In the genomic region with DNA sequence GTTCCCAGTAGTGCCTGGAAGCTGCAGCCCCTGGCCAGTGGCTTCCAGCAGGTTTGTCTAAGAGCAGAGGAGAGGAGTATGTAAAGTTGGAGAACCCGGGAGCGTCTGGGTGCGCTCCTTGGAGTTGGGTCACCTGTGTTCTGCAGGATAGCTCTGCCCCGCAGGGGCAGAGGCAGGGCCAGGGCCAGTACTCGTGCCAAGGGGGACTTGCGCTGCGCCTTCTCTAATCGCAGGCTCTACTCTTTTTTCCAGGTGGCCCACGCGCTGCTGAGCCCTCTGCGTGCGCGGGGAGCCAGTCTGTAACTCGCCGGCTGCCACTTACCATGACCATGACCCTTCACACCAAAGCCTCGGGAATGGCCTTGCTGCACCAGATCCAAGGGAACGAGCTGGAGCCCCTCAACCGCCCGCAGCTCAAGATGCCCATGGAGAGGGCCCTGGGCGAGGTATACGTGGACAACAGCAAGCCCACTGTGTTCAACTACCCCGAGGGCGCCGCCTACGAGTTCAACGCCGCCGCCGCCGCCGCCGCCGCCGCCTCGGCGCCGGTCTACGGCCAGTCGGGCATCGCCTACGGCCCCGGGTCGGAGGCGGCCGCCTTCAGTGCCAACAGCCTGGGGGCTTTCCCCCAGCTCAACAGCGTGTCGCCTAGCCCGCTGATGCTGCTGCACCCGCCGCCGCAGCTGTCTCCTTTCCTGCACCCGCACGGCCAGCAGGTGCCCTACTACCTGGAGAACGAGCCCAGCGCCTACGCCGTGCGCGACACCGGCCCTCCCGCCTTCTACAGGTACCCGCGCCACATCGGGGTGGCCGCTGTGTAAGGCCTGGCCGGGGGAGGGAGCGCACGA, we compare ENCODE assay signal across 8 mouse cellular contexts.
DNase-seq lines count a peak whose midpoint lies in the region; ATAC-seq and TF ChIP-seq lines count a peak whose summit lies in the region.

No protein-coding gene starts in this region.

- no peaks in the 10 kb centered on the region for H3K36me3 ChIP-seq in lung, embryonic 14.5 days (ENCODE audit: insufficient read depth)
- no peaks in the 10 kb centered on the region for H3K36me3 ChIP-seq in forebrain, embryonic 16.5 days (ENCODE audit: control insufficient read depth, insufficient read depth)
- no peaks in the 10 kb centered on the region for H3K36me3 ChIP-seq in midbrain, embryonic 15.5 days (replicated peaks)

- no peak for TF ChIP-seq CTCF in lung, embryonic 14.5 days (IDR thresholded peaks at IDR 0.05; ENCODE audit: low read depth)

- peak overlapping the region; percentile 32 for H3K9ac ChIP-seq in lung, embryonic 14.5 days
- H3K9ac ChIP-seq in forebrain, embryonic 16.5 days (replicated peaks; ENCODE audit: low read depth, low read length) = peak overlapping the region; percentile 64
- H3K9ac ChIP-seq in midbrain, embryonic 15.5 days = peak overlapping the region; percentile 60

- H3K27me3 ChIP-seq in lung, embryonic 14.5 days (ENCODE audit: insufficient read depth, low read length) = peaks cover 42% of the 10 kb centered on the region
- peaks cover 26% of the 10 kb centered on the region for H3K27me3 ChIP-seq in forebrain, embryonic 16.5 days (replicated peaks; ENCODE audit: control insufficient read depth, insufficient read depth, low read length)
- peaks cover 33% of the 10 kb centered on the region for H3K27me3 ChIP-seq in midbrain, embryonic 15.5 days (replicated peaks)

- H3K4me3 ChIP-seq in lung, embryonic 14.5 days (ENCODE audit: low read depth, low read length) = peak overlapping the region; percentile 41
- peak overlapping the region; percentile 69 for H3K4me3 ChIP-seq in brown adipose tissue, adult 24 weeks (ENCODE audit: insufficient read depth, low read depth, low read length)
- peak overlapping the region; percentile 58 for H3K4me3 ChIP-seq in forebrain, embryonic 16.5 days (replicated peaks; ENCODE audit: low read length)
- H3K4me3 ChIP-seq in midbrain, embryonic 15.5 days = peak overlapping the region; percentile 75

- peak; percentile 32 for DNase-seq in lung, embryonic 14.5 days
- DNase-seq in lung, postnatal 25 days (ENCODE audit: low spot score) = no peak
- DNase-seq in kidney, postnatal 14 days = peak; percentile 20
- DNase-seq in testis, postnatal 14 days (ENCODE audit: low spot score) = peak; percentile 24
- no peak for DNase-seq in spleen, postnatal 4 days (ENCODE audit: low spot score in 2 of 2)

- H3K4me2 ChIP-seq in lung, embryonic 14.5 days = peak overlapping the region; percentile 74
- H3K4me2 ChIP-seq in forebrain, embryonic 16.5 days (ENCODE audit: low read length) = peak overlapping the region; percentile 99
- peak overlapping the region; percentile 100 for H3K4me2 ChIP-seq in midbrain, embryonic 15.5 days

- H3K9me3 ChIP-seq in lung, embryonic 14.5 days (ENCODE audit: low read depth, low read length) = no peaks in the 10 kb centered on the region
- H3K9me3 ChIP-seq in forebrain, embryonic 16.5 days (ENCODE audit: control insufficient read depth, low read length) = no peaks in the 10 kb centered on the region
- no peaks in the 10 kb centered on the region for H3K9me3 ChIP-seq in midbrain, embryonic 15.5 days

- 1% methylated on average over 68 of the region's 68 CpGs for WGBS in lung, embryonic 14.5 days
- under 1% methylated on average over 67 of the region's 68 CpGs for WGBS in forebrain, embryonic 16.5 days
- under 1% methylated on average over 68 of the region's 68 CpGs for WGBS in midbrain, embryonic 15.5 days

- no peaks in the 10 kb centered on the region for H3K4me1 ChIP-seq in lung, embryonic 14.5 days (ENCODE audit: insufficient read depth)
- no peaks in the 10 kb centered on the region for H3K4me1 ChIP-seq in brown adipose tissue, adult 24 weeks (ENCODE audit: control insufficient read depth, insufficient read depth, insufficient read length, low read length)
- peaks cover 14% of the 10 kb centered on the region for H3K4me1 ChIP-seq in forebrain, embryonic 16.5 days (replicated peaks; ENCODE audit: control insufficient read depth, insufficient read depth, low read length)
- H3K4me1 ChIP-seq in midbrain, embryonic 15.5 days = peaks cover 18% of the 10 kb centered on the region; the same call in 1 of the 2 replicates

- peak; percentile 58; the same call in 1 of the 2 replicates for ATAC-seq in lung, embryonic 14.5 days (ENCODE audit: insufficient read depth)
- ATAC-seq in forebrain, embryonic 16.5 days = peak; percentile 68
- peak; percentile 91 for ATAC-seq in midbrain, embryonic 15.5 days (replicated peaks)

- no peak overlapping the region for H3K27ac ChIP-seq in lung, embryonic 14.5 days (ENCODE audit: low read depth)
- no peak overlapping the region for H3K27ac ChIP-seq in brown adipose tissue, adult 24 weeks (replicated peaks; ENCODE audit: low read depth, low read length)
- H3K27ac ChIP-seq in forebrain, embryonic 16.5 days (ENCODE audit: low read length) = no peak overlapping the region
- no peak overlapping the region for H3K27ac ChIP-seq in midbrain, embryonic 15.5 days

Comparison
In these comparisons a context has a peak if more than half of its experiments do, and no peak if none do; other contexts are left out.
1. DNase-seq: peak in lung, embryonic 14.5 days (single experiment), kidney, postnatal 14 days (single experiment) and testis, postnatal 14 days (single experiment); none in lung, postnatal 25 days (single experiment) and spleen, postnatal 4 days (0 of 2).
2. Peak in every context shown above with its lines, with median percentiles within 50 percentile points of each other: ATAC-seq, H3K4me2 ChIP-seq, H3K4me3 ChIP-seq and H3K9ac ChIP-seq.